Mouse (Mus musculus) ES-E14 (cell line): ENCODE results near the gene Sox2. TPM values are rescaled to one million over a fixed set of nuclear protein-coding genes. Genes with fewer than 3 reads are reported as not detected.

Experiments
- DNase-seq: peaks from one replicate; pipeline ENCODE4 v3.0.0-alpha.2; 2013; ENCODE audit warnings: low read depth, low spot score
- H3K27ac ChIP-seq: 2 replicates; pipeline ENCODE4 v1.5.1; 2012; ENCODE audit warnings: low read depth, mild to moderate bottlenecking, low read length, moderate library complexity, mixed read lengths; ENCODE audit not compliant: poor library complexity, insufficient read depth, severe bottlenecking
- H3K36me3 ChIP-seq: 2 replicates; pipeline ENCODE4 v1.6.1; 2012; ENCODE audit warnings: mild to moderate bottlenecking, low read length, moderate library complexity, mixed read lengths; ENCODE audit not compliant: control insufficient read depth, poor library complexity, insufficient read depth, severe bottlenecking
- H3K4me1 ChIP-seq, 2 experiments: fragments of 150-350 bp in 1 of 2; sonication (generic) in 1 of 2; 2 replicates each; pipeline ENCODE4 v1.6.1; 2012; ENCODE audit warnings: low read length in 2 of 2, mild to moderate bottlenecking in 1 of 2, mixed read lengths in 1 of 2; ENCODE audit not compliant: control insufficient read depth in 2 of 2, insufficient read depth in 2 of 2, poor library complexity in 1 of 2
- H3K4me3 ChIP-seq, 2 experiments: fragments of 150-350 bp in 1 of 2; sonication (generic) in 1 of 2; 2 replicates each; pipeline ENCODE4 v1.5.1; 2012; ENCODE audit warnings: low read length in 2 of 2, low read depth in 1 of 2, mild to moderate bottlenecking in 1 of 2, mixed read lengths in 1 of 2; ENCODE audit not compliant: insufficient read depth in 1 of 2, poor library complexity in 1 of 2, severe bottlenecking in 1 of 2
- H3K9ac ChIP-seq: 2 replicates; pipeline ENCODE4 v1.6.1; 2012; ENCODE audit warnings: low read depth, mild to moderate bottlenecking, low read length, mixed read lengths; ENCODE audit not compliant: poor library complexity, insufficient read depth, severe bottlenecking
- H3K9me3 ChIP-seq: fragments of 150-350 bp; sonication (generic); 2 replicates; pipeline ENCODE4 v1.6.1; 2012; ENCODE audit warnings: low read depth, mild to moderate bottlenecking, low read length; ENCODE audit not compliant: control insufficient read depth, insufficient read depth
- CHD2 ChIP-seq: IDR thresholded peaks from 2 replicates; pipeline ENCODE4 v1.6.1; 2014; ENCODE audit warnings: mild to moderate bottlenecking, low read depth, low read length, inconsistent platforms
- HCFC1 ChIP-seq: IDR thresholded peaks from 2 replicates; pipeline ENCODE4 v1.6.1; 2012; ENCODE audit warnings: low read length, inconsistent platforms, borderline replicate concordance; ENCODE audit not compliant: insufficient read depth
- MAFK ChIP-seq: IDR thresholded peaks from 2 replicates; pipeline ENCODE4 v1.6.1; 2014; ENCODE audit warnings: mild to moderate bottlenecking, low read depth, low read length, inconsistent platforms; ENCODE audit not compliant: insufficient read depth
- ZC3H11A ChIP-seq: IDR thresholded peaks from 2 replicates; pipeline ENCODE4 v1.6.1; 2012; ENCODE audit warnings: low read depth, mild to moderate bottlenecking, inconsistent platforms, low read length, borderline replicate concordance
- ZNF384 ChIP-seq: IDR thresholded peaks from 2 replicates; pipeline ENCODE4 v1.6.1; 2012; ENCODE audit warnings: low read depth, low read length, inconsistent platforms
- in situ Hi-C, 2 experiments: fragments of 600-800 bp; cut with MboI; formaldehyde crosslinking; loops; one replicate each; pipeline ENCODE4 v1.15.1; 2025; ENCODE audit warnings: low sequenced_read_pairs in 2 of 2, inconsistent platforms in 1 of 2; ENCODE audit not compliant: unreplicated experiment in 2 of 2
- total RNA-seq: library from RNA; depleted of rRNA; stranded (reverse); fragments of 300-350 nt; gene quantifications from 2 replicates; pipeline ENCODE4 v1.2.3, GENCODE M21; 2012

Sox2 gene
- total RNA-seq, 1 experiment: 179 TPM

DNA sequence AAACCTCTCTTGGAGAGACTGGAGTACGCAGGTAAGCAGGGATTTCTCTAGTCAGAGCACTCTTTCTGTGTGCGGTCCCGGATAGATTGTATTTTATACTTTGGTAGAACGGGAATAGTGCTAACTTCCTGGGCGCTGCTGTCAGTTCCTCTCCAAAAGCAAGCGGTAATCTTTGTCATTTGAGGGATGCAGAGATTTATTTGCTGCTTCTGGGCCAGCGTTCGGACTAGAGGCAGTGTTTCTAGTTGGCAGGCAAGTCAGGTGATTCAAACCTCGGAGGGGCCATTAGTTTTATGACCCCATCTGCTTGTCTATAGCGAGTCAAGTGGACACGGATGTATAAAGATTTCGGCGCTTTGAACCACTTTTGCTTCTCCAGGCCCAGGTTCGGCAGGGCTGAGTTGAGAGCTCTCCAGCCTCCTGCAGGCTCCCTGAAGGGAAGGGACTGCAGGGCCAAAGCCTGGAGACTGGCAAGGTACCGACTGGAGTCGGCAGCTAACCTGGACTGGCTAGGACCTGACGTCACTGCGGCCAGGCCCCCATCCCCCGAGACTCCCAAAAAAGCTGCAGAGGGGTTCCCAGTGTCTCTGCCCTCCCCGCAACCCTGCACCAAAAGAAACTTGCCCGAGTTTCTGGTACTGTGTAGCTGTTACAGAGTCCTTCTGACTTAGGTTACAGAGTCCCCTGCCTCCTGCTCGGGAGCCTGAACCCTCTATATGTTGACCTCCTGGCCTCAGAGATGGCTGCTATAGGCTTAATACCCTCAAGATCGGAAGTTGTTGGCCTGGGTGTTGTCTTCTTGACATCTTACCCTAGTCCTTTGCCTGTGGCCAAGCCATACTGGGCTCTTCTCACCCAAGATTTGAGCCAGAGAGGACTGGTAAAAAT, 6.9 kb downstream of the Sox2 start:
- DNase-seq: no peak
- TF ChIP-seq CHD2 (no peak), ZC3H11A (no peak), ZNF384 (no peak), MAFK (no peak), HCFC1 (no peak)
- no peaks in the 10 kb centered on the region for H3K9me3 ChIP-seq
- H3K4me1 ChIP-seq: peaks cover 11 to 14% of the 10 kb centered on the region in 2 experiments
- in situ Hi-C loops: loop anchor here (5.0 to 25.0 kb wide), 2 partner anchors 90 to 105 kb away; no protein-coding TSS in a partner anchor
- H3K9ac ChIP-seq: peak overlapping the region; percentile 54; the same call in 1 of the 2 replicates
- peaks cover 30% of the 10 kb centered on the region for H3K36me3 ChIP-seq
- peak overlapping the region; percentile 31 to 52 for H3K4me3 ChIP-seq
- H3K27ac ChIP-seq: no peak overlapping the region; the same call in 1 of the 2 replicates

DNA sequence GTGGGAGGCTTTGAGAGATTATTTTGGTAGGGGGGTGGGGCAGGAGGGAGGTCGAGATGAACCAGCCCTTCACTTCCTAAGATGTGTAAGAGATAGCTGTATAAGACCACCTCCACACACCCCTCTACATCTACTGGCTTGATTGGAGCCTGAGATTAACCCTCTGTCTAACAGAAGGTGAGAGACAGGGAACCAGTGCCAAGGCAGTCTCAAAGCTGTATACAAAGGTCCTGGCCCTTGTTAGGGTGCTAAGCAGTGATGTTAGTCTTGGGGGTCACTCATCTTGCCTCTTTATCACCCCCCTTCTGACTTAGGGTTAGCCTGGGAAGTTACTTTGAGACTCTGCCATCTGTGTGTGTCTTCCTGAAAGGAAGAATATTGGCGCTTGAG, 7.5 kb downstream of the Sox2 start:
- Histone ChIP-seq H3K4me3 (no peak overlapping the region), H3K27ac (no peak overlapping the region), H3K9me3 (no peaks in the 10 kb centered on the region), H3K9ac (no peak overlapping the region), H3K4me1 (peaks cover 16 to 17% of the 10 kb centered on the region in 2 experiments), H3K36me3 (peaks cover 28% of the 10 kb centered on the region)
- no peak for DNase-seq
- TF ChIP-seq ZNF384: no peak
- no peak for TF ChIP-seq HCFC1
- TF ChIP-seq ZC3H11A: no peak
- no peak for TF ChIP-seq CHD2
- TF ChIP-seq MAFK: no peak
- in situ Hi-C loops: loop anchor here (5.0 to 25.0 kb wide), 2 partner anchors 90 to 105 kb away; no protein-coding TSS in a partner anchor

DNA sequence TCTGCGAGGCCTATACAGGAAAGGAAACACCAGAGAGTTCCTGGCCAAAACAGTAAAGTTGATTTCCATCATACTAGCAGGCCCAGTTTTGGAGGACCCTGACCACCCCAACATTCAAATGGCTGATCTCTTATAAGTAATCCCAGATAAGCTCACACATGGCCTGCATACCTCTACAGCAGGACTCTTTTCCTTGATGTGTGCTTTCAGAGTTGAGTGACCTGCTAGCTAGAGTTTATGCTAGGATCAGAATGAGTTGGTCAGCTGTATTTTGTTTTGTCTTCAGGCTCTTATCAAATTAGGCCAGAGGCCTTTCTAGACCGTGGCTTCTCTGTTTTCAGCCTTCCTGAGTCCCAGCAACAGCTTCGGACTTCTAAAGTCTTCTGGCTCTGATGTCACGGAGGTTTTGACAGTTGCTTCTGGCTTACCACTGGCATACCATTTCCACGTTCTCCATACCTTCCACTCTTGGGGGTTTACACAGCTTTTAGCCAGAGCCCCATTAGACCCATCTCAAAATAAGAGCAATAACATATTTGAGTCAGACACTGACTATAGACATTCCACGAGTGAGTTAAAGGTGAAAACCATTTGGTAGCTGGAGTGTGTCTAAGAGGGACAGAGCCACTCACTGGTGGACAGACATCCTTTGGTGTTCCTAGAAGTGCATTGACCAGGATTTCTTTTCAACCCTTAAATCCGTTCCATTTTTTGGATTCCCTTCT, 8.2 kb downstream of the Sox2 start:
- no peaks in the 10 kb centered on the region for H3K9me3 ChIP-seq
- no peak overlapping the region for H3K4me3 ChIP-seq
- H3K27ac ChIP-seq: no peak overlapping the region
- in situ Hi-C loops: loop anchor here (5.0 to 25.0 kb wide), 2 partner anchors 89 to 104 kb away; no protein-coding TSS in a partner anchor
- peaks cover 16 to 17% of the 10 kb centered on the region in 2 experiments for H3K4me1 ChIP-seq
- no peak overlapping the region for H3K9ac ChIP-seq
- no peak for DNase-seq
- H3K36me3 ChIP-seq: peaks cover 23% of the 10 kb centered on the region
- no peak for TF ChIP-seq HCFC1
- no peak for TF ChIP-seq CHD2
- no peak for TF ChIP-seq MAFK
- TF ChIP-seq ZC3H11A: no peak
- TF ChIP-seq ZNF384: no peak

DNA sequence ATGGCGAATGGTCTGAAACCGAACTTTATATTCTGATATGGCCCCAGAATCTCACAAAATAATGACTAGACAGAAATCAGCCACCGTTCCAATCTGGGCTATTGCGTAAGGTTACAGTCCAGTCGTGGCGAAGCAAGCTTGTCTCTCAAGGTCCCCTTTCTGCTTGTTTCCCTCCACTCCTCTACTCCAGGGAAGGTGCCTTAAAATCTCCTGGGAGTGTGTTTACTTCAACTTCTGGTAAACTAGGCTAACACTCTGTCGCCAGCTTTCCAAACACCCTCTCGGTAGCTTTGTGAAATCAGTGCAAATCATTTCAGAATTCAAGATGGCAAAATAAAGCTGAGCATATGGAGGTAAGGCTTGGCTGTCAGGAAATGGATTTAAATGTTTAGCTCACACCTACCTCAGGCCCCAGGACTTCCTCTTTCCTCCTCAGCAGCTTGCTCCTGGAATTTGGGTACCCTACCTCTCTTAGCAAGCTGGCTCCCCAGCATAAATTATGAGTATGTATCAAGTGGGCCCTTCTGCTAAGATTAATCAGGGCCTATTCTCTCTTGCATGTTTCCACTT, 8.8 kb downstream of the Sox2 start:
- Histone ChIP-seq H3K4me1 (peaks cover 16 to 19% of the 10 kb centered on the region in 2 experiments), H3K9me3 (no peaks in the 10 kb centered on the region), H3K27ac (no peak overlapping the region), H3K4me3 (no peak overlapping the region), H3K36me3 (peaks cover 23% of the 10 kb centered on the region), H3K9ac (no peak overlapping the region)
- TF ChIP-seq ZC3H11A (no peak), HCFC1 (no peak), ZNF384 (no peak), CHD2 (no peak), MAFK (no peak)
- in situ Hi-C loops: loop anchor here (5.0 to 25.0 kb wide), 2 partner anchors 88 to 103 kb away; no protein-coding TSS in a partner anchor
- DNase-seq: no peak
